Mouse (Mus musculus): ENCODE measurements around the gene Zdhhc13. TPM values are rescaled to one million over a fixed set of nuclear protein-coding genes. Genes with fewer than 3 reads are reported as not detected.

Gene Zdhhc13
- polyA plus RNA-seq, 1 experiment from 2014 or later, result 37.0 TPM

- Histone ChIP-seq H3K27me3 (replicated peaks; ENCODE audit: control insufficient read depth, insufficient read depth, low read length) (no peaks in the 10 kb centered on the region), H3K4me2 (ENCODE audit: low read length) (no peak overlapping the region), H3K4me1 (ENCODE audit: control insufficient read depth, insufficient read depth, low read depth, low read length) (no peaks in the 10 kb centered on the region), H3K4me3 (ENCODE audit: low read length) (no peak overlapping the region), H3K9ac (ENCODE audit: low read depth, low read length) (no peak overlapping the region), H3K9me3 (ENCODE audit: control insufficient read depth, low read length) (no peaks in the 10 kb centered on the region), H3K27ac (ENCODE audit: low read depth, low read length) (no peak overlapping the region), H3K36me3 (ENCODE audit: control insufficient read depth, insufficient read depth, low read length) (no peaks in the 10 kb centered on the region)
- ATAC-seq, result no peak
- 86% methylated on average over 1 of the region's 1 CpGs for WGBS
Measured at GRCm38 (mm10) chr7:48760789-48761188, 28.0 kb upstream of the Zdhhc13 start.

- H3K36me3 ChIP-seq (ENCODE audit: control insufficient read depth, insufficient read depth, low read length), result no peaks in the 10 kb centered on the region
- no peak overlapping the region for H3K9ac ChIP-seq (ENCODE audit: low read depth, low read length)
- no peak overlapping the region for H3K4me3 ChIP-seq (ENCODE audit: low read length)
- 86% methylated on average over 1 of the region's 1 CpGs for WGBS
- no peaks in the 10 kb centered on the region for H3K4me1 ChIP-seq (ENCODE audit: control insufficient read depth, insufficient read depth, low read depth, low read length)
- no peak overlapping the region for H3K4me2 ChIP-seq (ENCODE audit: low read length)
- no peak overlapping the region for H3K27ac ChIP-seq (ENCODE audit: low read depth, low read length)
- H3K9me3 ChIP-seq (ENCODE audit: control insufficient read depth, low read length), result no peaks in the 10 kb centered on the region
- H3K27me3 ChIP-seq (replicated peaks; ENCODE audit: control insufficient read depth, insufficient read depth, low read length), result no peaks in the 10 kb centered on the region
- no peak for ATAC-seq
Measured at GRCm38 (mm10) chr7:48762289-48762688, 26.5 kb upstream of the Zdhhc13 start.

- no peaks in the 10 kb centered on the region for H3K9me3 ChIP-seq (ENCODE audit: control insufficient read depth, low read length)
- H3K9ac ChIP-seq (ENCODE audit: low read depth, low read length), result no peak overlapping the region
- no peak overlapping the region for H3K27ac ChIP-seq (ENCODE audit: low read depth, low read length)
- no peaks in the 10 kb centered on the region for H3K27me3 ChIP-seq (replicated peaks; ENCODE audit: control insufficient read depth, insufficient read depth, low read length)
- 87% methylated on average over 3 of the region's 3 CpGs for WGBS
- H3K36me3 ChIP-seq (ENCODE audit: control insufficient read depth, insufficient read depth, low read length), result no peaks in the 10 kb centered on the region
- no peaks in the 10 kb centered on the region for H3K4me1 ChIP-seq (ENCODE audit: control insufficient read depth, insufficient read depth, low read depth, low read length)
- H3K4me3 ChIP-seq (ENCODE audit: low read length), result no peak overlapping the region
- ATAC-seq, result no peak
- H3K4me2 ChIP-seq (ENCODE audit: low read length), result no peak overlapping the region
Measured at GRCm38 (mm10) chr7:48762721-48763120, 26.1 kb upstream of the Zdhhc13 start.

GRCm38 (mm10) chr7:48765959-48766358 lies 22.8 kb upstream of the Zdhhc13 start:
- no peak overlapping the region for H3K4me3 ChIP-seq (ENCODE audit: low read length)
- WGBS, result 69% methylated on average over 4 of the region's 4 CpGs
- no peak overlapping the region for H3K4me2 ChIP-seq (ENCODE audit: low read length)
- H3K36me3 ChIP-seq (ENCODE audit: control insufficient read depth, insufficient read depth, low read length), result no peaks in the 10 kb centered on the region
- no peak for ATAC-seq
- no peak overlapping the region for H3K27ac ChIP-seq (ENCODE audit: low read depth, low read length)
- no peaks in the 10 kb centered on the region for H3K9me3 ChIP-seq (ENCODE audit: control insufficient read depth, low read length)
- no peaks in the 10 kb centered on the region for H3K4me1 ChIP-seq (ENCODE audit: control insufficient read depth, insufficient read depth, low read depth, low read length)
- no peaks in the 10 kb centered on the region for H3K27me3 ChIP-seq (replicated peaks; ENCODE audit: control insufficient read depth, insufficient read depth, low read length)
- H3K9ac ChIP-seq (ENCODE audit: low read depth, low read length), result no peak overlapping the region

GRCm38 (mm10) chr7:48769721-48770120 lies 19.1 kb upstream of the Zdhhc13 start:
- H3K9ac ChIP-seq (ENCODE audit: low read depth, low read length), result no peak overlapping the region
- no peak overlapping the region for H3K4me3 ChIP-seq (ENCODE audit: low read length)
- ATAC-seq, result no peak
- H3K9me3 ChIP-seq (ENCODE audit: control insufficient read depth, low read length), result no peaks in the 10 kb centered on the region
- no peak overlapping the region for H3K27ac ChIP-seq (ENCODE audit: low read depth, low read length)
- no peak overlapping the region for H3K4me2 ChIP-seq (ENCODE audit: low read length)
- 76% methylated on average over 1 of the region's 1 CpGs for WGBS
- H3K27me3 ChIP-seq (replicated peaks; ENCODE audit: control insufficient read depth, insufficient read depth, low read length), result no peaks in the 10 kb centered on the region
- no peaks in the 10 kb centered on the region for H3K36me3 ChIP-seq (ENCODE audit: control insufficient read depth, insufficient read depth, low read length)
- H3K4me1 ChIP-seq (ENCODE audit: control insufficient read depth, insufficient read depth, low read depth, low read length), result no peaks in the 10 kb centered on the region

- Histone ChIP-seq H3K9ac (ENCODE audit: low read depth, low read length) (no peak overlapping the region), H3K4me2 (ENCODE audit: low read length) (no peak overlapping the region), H3K27me3 (replicated peaks; ENCODE audit: control insufficient read depth, insufficient read depth, low read length) (no peaks in the 10 kb centered on the region), H3K36me3 (ENCODE audit: control insufficient read depth, insufficient read depth, low read length) (no peaks in the 10 kb centered on the region), H3K27ac (ENCODE audit: low read depth, low read length) (no peak overlapping the region), H3K4me1 (ENCODE audit: control insufficient read depth, insufficient read depth, low read depth, low read length) (no peaks in the 10 kb centered on the region), H3K9me3 (ENCODE audit: control insufficient read depth, low read length) (no peaks in the 10 kb centered on the region), H3K4me3 (ENCODE audit: low read length) (no peak overlapping the region)
- ATAC-seq, result no peak
- 84% methylated on average over 2 of the region's 2 CpGs for WGBS
Measured at GRCm38 (mm10) chr7:48772060-48772734, 16.6 kb upstream of the Zdhhc13 start.

- H3K4me2 ChIP-seq (ENCODE audit: low read length), result no peak overlapping the region
- no peak overlapping the region for H3K4me3 ChIP-seq (ENCODE audit: low read length)
- H3K4me1 ChIP-seq (ENCODE audit: control insufficient read depth, insufficient read depth, low read depth, low read length), result no peaks in the 10 kb centered on the region
- H3K27ac ChIP-seq (ENCODE audit: low read depth, low read length), result no peak overlapping the region
- no peak for ATAC-seq
- no peak overlapping the region for H3K9ac ChIP-seq (ENCODE audit: low read depth, low read length)
- H3K36me3 ChIP-seq (ENCODE audit: control insufficient read depth, insufficient read depth, low read length), result no peaks in the 10 kb centered on the region
- WGBS, result 90% methylated on average over 5 of the region's 5 CpGs
- H3K9me3 ChIP-seq (ENCODE audit: control insufficient read depth, low read length), result no peaks in the 10 kb centered on the region
- H3K27me3 ChIP-seq (replicated peaks; ENCODE audit: control insufficient read depth, insufficient read depth, low read length), result no peaks in the 10 kb centered on the region
Measured at GRCm38 (mm10) chr7:48773333-48773732, 15.5 kb upstream of the Zdhhc13 start.

- no peaks in the 10 kb centered on the region; the same call in 1 of the 2 replicates for H3K4me1 ChIP-seq (ENCODE audit: control insufficient read depth, insufficient read depth, low read depth, low read length)
- no peak overlapping the region for H3K9ac ChIP-seq (ENCODE audit: low read depth, low read length)
- 95% methylated on average over 1 of the region's 1 CpGs for whole genome bisulfite sequencing
- no peak overlapping the region for H3K4me3 ChIP-seq (ENCODE audit: low read length)
- no peaks in the 10 kb centered on the region for H3K9me3 ChIP-seq (ENCODE audit: control insufficient read depth, low read length)
- no peak overlapping the region for H3K4me2 ChIP-seq (ENCODE audit: low read length)
- no peaks in the 10 kb centered on the region for H3K27me3 ChIP-seq (replicated peaks; ENCODE audit: control insufficient read depth, insufficient read depth, low read length)
- ATAC-seq, result no peak
- no peak overlapping the region for H3K27ac ChIP-seq (ENCODE audit: low read depth, low read length)
- no peaks in the 10 kb centered on the region for H3K36me3 ChIP-seq (ENCODE audit: control insufficient read depth, insufficient read depth, low read length)
Measured at GRCm38 (mm10) chr7:48774633-48775032, 14.2 kb upstream of the Zdhhc13 start.

- Histone ChIP-seq H3K9ac (ENCODE audit: low read depth, low read length) (no peak overlapping the region), H3K36me3 (ENCODE audit: control insufficient read depth, insufficient read depth, low read length) (no peaks in the 10 kb centered on the region), H3K27ac (ENCODE audit: low read depth, low read length) (no peak overlapping the region), H3K4me3 (ENCODE audit: low read length) (no peak overlapping the region), H3K27me3 (replicated peaks; ENCODE audit: control insufficient read depth, insufficient read depth, low read length) (no peaks in the 10 kb centered on the region), H3K4me2 (ENCODE audit: low read length) (no peak overlapping the region), H3K9me3 (ENCODE audit: control insufficient read depth, low read length) (no peaks in the 10 kb centered on the region), H3K4me1 (ENCODE audit: control insufficient read depth, insufficient read depth, low read depth, low read length) (no peaks in the 10 kb centered on the region; the same call in 1 of the 2 replicates)
- ATAC-seq, result no peak
- WGBS, result 89% methylated on average over 1 of the region's 1 CpGs
Measured at GRCm38 (mm10) chr7:48775436-48775835, 13.4 kb upstream of the Zdhhc13 start.

Data from hindbrain, embryonic 16.5 days (tissue).